Mouse (Mus musculus): ENCODE results near the gene Laptm5.
A peak's percentile ranks its signal among the peaks of the same experiment; 100 is the strongest.

Gene Laptm5

DNA sequence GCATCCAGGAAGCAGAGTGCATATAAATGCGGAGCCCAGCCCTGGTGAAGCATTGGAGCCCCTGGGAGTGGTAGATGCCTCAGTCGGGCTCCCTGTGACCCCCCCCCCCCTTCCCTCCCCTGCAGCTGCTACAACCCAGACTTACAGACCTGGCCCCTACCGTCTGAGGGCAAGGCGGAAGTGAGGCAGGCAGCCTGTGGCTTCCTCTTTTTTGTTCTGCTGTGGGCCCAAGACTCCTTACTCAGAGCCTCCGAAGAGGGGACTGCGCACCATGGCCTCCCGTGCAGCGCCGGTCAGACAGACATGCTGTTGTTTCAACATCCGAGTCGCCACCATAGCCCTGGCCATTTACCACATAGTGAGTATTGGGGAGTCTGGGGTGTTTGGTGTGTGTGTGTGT lies at the start of gene Laptm5:
Gene Laptm5 (plus strand): TSS at position 49 of the 400 bp plus-strand sequence.
- DNase-seq = no peak

DNA sequence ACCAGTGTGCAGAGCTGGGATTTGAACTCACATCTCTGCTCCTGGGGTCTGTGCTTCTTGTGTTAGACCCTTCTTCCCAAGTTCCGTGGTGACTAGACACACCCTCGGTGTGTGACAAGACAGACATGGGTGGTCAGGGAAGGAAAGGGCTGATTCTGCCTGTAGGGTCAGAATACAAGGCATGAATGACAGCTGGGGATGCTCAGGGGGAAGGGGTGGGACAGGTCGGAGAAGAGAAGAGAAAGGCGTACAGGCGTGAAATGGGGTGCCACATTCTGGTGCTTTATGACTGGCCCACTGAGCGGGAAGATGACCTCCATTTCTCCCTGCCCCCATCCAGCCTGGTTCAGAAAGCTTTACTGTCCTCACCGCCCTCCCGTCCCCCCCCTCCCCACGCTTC lies 47.5 kb upstream of the Laptm5 start:
- no peak for DNase-seq

DNA sequence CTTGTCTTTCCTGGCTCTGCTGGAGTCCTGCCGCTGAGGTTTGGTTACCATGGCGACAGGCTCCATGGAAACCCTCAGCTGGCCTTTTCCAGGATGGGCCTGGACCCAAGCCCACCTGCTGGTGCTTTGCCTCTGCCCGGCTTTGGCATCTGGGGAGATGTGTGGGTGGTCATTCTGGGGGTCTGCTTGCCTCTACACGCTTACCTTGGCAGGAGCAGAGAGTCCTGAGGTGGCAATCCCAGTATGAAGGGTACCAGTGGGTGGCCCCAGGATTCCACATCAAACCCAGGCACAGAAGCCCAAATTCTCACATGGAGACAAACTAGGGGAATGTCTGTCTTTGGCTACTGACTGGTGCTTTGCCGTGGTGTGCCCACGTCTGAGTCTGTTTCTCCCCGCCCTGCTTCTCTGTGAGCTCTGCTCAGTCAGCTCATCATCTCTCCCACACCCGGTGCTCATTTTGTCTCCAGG lies 47.0 kb upstream of the Laptm5 start:
- peak; percentile 57 for DNase-seq

- DNase-seq = no peak
Measured at GRCm38 (mm10) chr4:130867940-130868339, 45.0 kb upstream of the Laptm5 start.

DNA sequence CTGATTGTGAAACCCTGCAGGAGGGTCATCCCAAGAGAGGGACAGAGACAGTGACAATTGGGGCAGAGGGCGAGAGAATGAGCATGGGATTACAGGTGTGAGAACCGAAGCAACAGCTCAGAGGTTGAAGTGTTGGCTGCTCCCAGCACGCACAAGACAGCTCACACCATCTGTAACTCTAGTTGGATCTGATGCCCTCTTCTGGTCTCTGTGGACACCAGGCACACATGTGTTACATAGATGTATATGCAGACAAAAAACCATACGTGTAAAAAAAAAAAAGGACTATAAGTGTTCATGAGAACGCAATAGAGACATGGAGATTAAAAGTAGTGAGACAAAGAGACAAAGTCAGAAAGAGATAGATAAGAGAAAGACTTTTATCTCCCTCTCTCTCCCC lies 44.1 kb upstream of the Laptm5 start:
- DNase-seq = no peak

GRCm38 (mm10) chr4:130872414-130872813 lies 40.5 kb upstream of the Laptm5 start:
- DNase-seq = no peak

- DNase-seq = no peak
Measured at GRCm38 (mm10) chr4:130873440-130873839, 39.5 kb upstream of the Laptm5 start.

DNA sequence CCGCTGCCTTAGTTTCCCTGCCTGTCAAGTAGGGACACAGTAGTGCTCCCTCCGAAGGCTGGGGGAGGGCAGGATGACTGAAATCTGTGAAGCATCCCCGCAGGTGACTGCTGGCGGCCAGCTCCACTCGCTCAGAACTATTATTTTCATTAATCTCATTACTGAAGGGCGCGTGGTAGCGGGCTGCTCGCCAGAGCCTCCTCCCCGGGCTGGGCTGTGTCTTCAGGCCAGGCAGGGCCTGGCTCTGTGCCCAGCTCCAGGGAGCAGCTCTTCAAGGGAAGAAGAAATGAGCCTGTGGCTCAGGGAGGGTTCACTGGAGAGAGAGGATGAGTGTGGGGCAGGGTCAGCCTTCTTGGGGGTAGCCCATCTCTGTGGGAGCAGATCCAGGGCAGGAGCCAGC lies 38.3 kb upstream of the Laptm5 start:
- peak; percentile 80 for DNase-seq

- no peak for DNase-seq
Measured at GRCm38 (mm10) chr4:130876016-130876726, 36.8 kb upstream of the Laptm5 start.

DNA sequence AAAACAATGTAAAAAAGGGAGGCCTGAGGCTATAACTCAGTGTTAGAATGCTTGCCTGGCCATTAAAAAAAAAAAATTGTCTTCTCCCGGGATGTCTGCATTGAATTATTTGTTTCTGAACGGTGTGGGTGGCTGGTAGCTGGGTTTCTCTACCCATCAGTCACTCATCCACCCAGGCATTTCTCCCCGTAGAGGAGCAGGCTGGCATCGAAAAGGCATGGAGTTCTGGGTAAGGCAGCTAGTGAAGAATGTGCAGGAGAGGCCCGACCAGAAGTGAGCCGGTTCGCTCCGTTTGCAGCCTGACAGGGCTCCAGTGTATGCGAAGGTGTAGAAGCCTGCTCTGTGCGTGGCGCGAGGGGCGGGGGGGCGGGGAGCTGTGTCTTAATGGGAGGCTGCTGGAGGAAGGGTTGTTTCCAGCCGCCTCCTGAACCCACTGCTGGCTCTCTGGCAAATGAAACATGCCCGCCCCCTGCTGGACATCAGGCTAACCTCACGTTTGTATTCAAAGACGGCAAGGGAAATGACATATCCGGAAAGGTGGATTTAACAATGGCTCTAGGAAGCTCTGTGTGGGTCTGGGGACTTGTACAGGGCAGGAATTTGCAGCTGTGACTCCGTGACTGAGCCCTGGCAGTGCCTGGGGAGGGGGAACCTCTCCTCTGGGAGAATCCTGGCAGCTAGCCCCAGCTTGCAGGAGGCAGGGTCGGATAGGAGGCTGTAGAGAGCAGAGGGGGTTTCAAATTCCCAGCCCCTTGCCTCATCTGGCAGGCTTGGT lies 34.5 kb upstream of the Laptm5 start:
- DNase-seq = peak; percentile 85

- DNase-seq = no peak
Measured at GRCm38 (mm10) chr4:130879048-130879384, 33.9 kb upstream of the Laptm5 start.

DNA sequence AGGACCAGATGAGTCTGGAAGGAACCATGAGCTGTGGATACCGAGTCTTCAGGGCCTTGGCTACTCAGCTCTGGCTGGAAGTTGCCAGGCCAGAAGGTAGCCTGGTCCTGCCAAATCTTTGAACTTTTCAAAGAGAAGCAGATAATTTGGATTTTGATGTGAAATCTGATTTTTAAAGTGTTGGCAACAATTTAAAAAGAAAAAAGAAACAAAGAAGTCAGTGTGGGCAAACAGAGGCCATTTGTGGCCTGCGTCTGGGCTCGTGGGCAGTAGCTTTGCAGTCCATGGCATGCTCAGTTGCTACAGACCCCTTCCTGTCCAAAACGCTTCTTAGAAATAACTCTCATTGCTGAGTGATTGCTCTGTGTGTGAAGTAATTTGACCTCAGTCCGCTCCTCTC lies 31.6 kb upstream of the Laptm5 start:
- no peak for DNase-seq

- no peak for DNase-seq
Measured at GRCm38 (mm10) chr4:130882762-130883161, 30.2 kb upstream of the Laptm5 start.

GRCm38 (mm10) chr4:130883820-130884533 lies 28.9 kb upstream of the Laptm5 start:
- DNase-seq = peak; percentile 45

GRCm38 (mm10) chr4:130887148-130887745 lies 25.7 kb upstream of the Laptm5 start:
- no peak for DNase-seq

GRCm38 (mm10) chr4:130889777-130890510 lies 23.0 kb upstream of the Laptm5 start:
- DNase-seq = no peak

DNA sequence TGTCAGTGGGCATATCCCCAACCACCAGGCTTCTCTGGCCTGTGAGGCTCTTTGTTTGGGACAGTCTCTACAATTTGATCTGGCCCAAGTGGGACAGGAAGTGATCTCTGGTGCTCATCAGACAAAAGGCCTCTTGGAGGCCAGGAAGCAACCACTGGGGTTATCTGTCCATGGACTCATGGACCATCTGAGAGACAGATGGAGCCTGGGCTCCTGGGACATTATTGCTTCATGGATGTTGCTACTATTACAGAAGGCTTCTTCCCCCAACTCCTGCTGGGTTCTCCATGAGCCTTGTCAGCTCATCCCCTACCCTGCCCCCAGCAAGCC lies 22.4 kb upstream of the Laptm5 start:
- DNase-seq = no peak

GRCm38 (mm10) chr4:130892001-130892587 lies 20.8 kb upstream of the Laptm5 start:
- peak; percentile 65 for DNase-seq

GRCm38 (mm10) chr4:130893688-130894087 lies 19.2 kb upstream of the Laptm5 start:
- no peak for DNase-seq

DNA sequence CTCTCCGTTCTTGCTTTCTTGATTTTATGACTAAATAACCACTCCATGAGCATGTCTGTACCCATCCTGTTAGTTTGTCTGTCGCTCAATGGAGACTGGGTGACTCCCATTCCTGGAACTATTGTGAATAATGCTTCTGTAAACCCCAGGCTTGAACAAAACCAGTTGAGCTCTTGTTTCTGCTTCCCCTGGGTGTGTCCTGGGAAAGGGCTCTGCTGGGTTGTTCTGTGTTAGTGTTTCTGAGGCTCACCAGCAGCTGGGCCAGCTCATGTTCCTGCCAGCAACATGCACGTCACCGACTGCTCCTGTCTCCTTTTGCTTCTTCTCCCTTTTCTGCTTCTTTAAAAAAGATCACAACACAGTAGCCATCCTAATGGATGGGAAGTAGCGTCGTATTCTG lies 17.2 kb upstream of the Laptm5 start:
- no peak for DNase-seq

DNA sequence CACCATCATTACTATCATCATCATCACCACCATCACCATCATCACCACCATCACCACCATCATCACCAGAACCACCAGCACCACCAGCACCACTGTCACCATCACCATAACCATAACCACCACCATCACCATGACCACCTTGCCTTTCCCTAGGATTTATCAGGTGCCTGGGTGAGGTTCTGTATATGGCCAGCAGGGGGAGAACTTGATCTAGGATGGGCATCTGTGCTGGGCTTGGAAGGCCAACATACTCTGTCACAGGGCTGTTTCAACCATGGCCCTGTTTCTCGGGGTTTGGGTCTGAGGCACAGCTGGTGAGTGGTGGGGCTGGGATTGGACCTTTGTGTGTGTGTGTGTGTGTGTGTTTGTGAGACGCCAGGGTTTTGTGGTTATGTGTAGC lies 16.6 kb upstream of the Laptm5 start:
- DNase-seq = no peak

DNA sequence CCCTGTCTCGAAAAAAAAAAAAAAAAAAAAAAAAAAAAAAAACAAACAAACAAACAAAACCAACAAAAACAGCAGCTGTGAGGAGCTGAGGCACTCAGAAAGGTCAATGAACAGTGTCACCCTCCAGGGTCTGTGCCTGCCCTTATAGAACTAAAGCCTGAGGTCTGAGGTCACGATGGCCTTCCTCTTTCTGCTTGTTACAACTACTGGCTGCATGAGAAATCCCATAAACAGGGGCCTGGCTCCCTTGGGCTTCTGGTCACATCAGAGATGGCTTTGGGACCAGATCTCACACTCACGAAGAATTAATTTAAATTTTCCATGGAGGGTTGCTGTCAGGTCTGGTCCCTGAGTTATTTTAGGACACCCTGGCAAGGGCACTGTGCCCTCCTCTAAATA lies 13.5 kb upstream of the Laptm5 start:
- no peak for DNase-seq

All from cerebellum, adult 11-12 months (tissue).